Mouse (Mus musculus) stomach, embryonic 16.5 days (tissue): ENCODE measurements at regions not wholly inside any gene's neighbourhood (a gene's known extent, or its start where the extent isn't known, plus 50 kb on each side); places are given as distances from the start of the nearest gene placed in this dataset.

ENCODE experiments used
- ATAC-seq: fragments of 200-750 bp; cut with Nextera tagmentation; 2 replicates; pipeline ENCODE4 v1.8.0; 2017; ENCODE audit warnings: moderate number of reproducible peaks, moderate TSS enrichment; ENCODE audit not compliant: insufficient read depth, low FRiP score
- H3K27ac ChIP-seq: fragments of 300-500 bp; sonication (generic); 2 replicates; pipeline ENCODE4 v1.5.1; 2014; ENCODE audit warnings: low read length
- H3K27me3 ChIP-seq: fragments of 300-500 bp; sonication (generic); 2 replicates; pipeline ENCODE4 v1.6.1; 2014; ENCODE audit warnings: low read length, control low read depth, mixed read lengths; ENCODE audit not compliant: control insufficient read depth, insufficient read depth
- H3K36me3 ChIP-seq: fragments of 300-500 bp; sonication (generic); 2 replicates; pipeline ENCODE4 v1.6.1; 2014; ENCODE audit warnings: low read length; ENCODE audit not compliant: control insufficient read depth, insufficient read depth
- H3K4me1 ChIP-seq: fragments of 300-500 bp; sonication (generic); 2 replicates; pipeline ENCODE4 v1.6.1; 2014; ENCODE audit warnings: low read length, control low read depth, mixed read lengths; ENCODE audit not compliant: control insufficient read depth, insufficient read depth
- H3K4me2 ChIP-seq: fragments of 300-500 bp; sonication (generic); 2 replicates; pipeline ENCODE4 v1.6.1; 2014; ENCODE audit warnings: low read depth, low read length, mixed read lengths
- H3K4me3 ChIP-seq: fragments of 300-500 bp; sonication (generic); replicated peaks from 2 replicates; pipeline ENCODE4 v1.5.1; 2014; ENCODE audit warnings: mild to moderate bottlenecking, low read length
- H3K9ac ChIP-seq: fragments of 300-500 bp; sonication (generic); 2 replicates; pipeline ENCODE4 v1.6.1; 2014; ENCODE audit warnings: low read length
- H3K9me3 ChIP-seq: fragments of 300-500 bp; sonication (generic); replicated peaks from 2 replicates; pipeline ENCODE4 v1.6.1; 2016; ENCODE audit warnings: low read length, control low read depth; ENCODE audit not compliant: control insufficient read depth
- whole genome bisulfite sequencing: fragments of 180-500 bp; shearing (Covaris S2); extraction: QIAGEN DNeasy Blood & Tissue Kit; methylation state at CpG from one replicate; pipeline ENCODE4 v1.1.7; 2014; 5-methylcytosine and 5-hydroxymethylcytosine counted together

- H3K4me2 ChIP-seq: no peak overlapping the region
- 63% methylated on average over 12 of the region's 12 CpGs for WGBS
- no peaks in the 10 kb centered on the region for H3K4me1 ChIP-seq
- no peak overlapping the region for H3K9ac ChIP-seq
- H3K9me3 ChIP-seq: no peaks in the 10 kb centered on the region
- no peaks in the 10 kb centered on the region for H3K36me3 ChIP-seq
- no peak overlapping the region for H3K27ac ChIP-seq
- ATAC-seq: no peak
- no peak overlapping the region for H3K4me3 ChIP-seq
- H3K27me3 ChIP-seq: no peaks in the 10 kb centered on the region
Observed at GRCm38 (mm10) chr6:4375465-4376037, 129.1 kb upstream of the Col1a2 start.

- 88% methylated on average over 7 of the region's 7 CpGs for WGBS
- H3K4me1 ChIP-seq: no peaks in the 10 kb centered on the region
- ATAC-seq: no peak
Observed at GRCm38 (mm10) chr6:4396808-4397207, 107.8 kb upstream of the Col1a2 start.

GRCm38 (mm10) chr6:4397695-4398598 lies 106.7 kb upstream of the Col1a2 start:
- H3K27ac ChIP-seq: no peak overlapping the region
- ATAC-seq: no peak

More at GRCm38 (mm10) chr6:4396808-4397207, 107.8 kb upstream of the Col1a2 start:
- no peak overlapping the region for H3K9ac ChIP-seq
- H3K36me3 ChIP-seq: no peaks in the 10 kb centered on the region
- H3K27me3 ChIP-seq: no peaks in the 10 kb centered on the region
- no peaks in the 10 kb centered on the region for H3K9me3 ChIP-seq
- H3K27ac ChIP-seq: no peak overlapping the region
- no peak overlapping the region for H3K4me3 ChIP-seq
- H3K4me2 ChIP-seq: no peak overlapping the region

GRCm38 (mm10) chr6:4398599-4398980 lies 106.0 kb upstream of the Col1a2 start:
- no peaks in the 10 kb centered on the region for H3K27me3 ChIP-seq
- no peak overlapping the region for H3K4me3 ChIP-seq
- no peak for ATAC-seq
- no peak overlapping the region for H3K9ac ChIP-seq
- H3K27ac ChIP-seq: no peak overlapping the region
- WGBS: 89% methylated on average over 9 of the region's 9 CpGs
- H3K4me1 ChIP-seq: no peaks in the 10 kb centered on the region
- H3K9me3 ChIP-seq: no peaks in the 10 kb centered on the region
- no peak overlapping the region for H3K4me2 ChIP-seq
- no peaks in the 10 kb centered on the region for H3K36me3 ChIP-seq

More at GRCm38 (mm10) chr6:4397695-4398598, 106.7 kb upstream of the Col1a2 start:
- Histone ChIP-seq H3K9me3 (no peaks in the 10 kb centered on the region), H3K4me1 (no peaks in the 10 kb centered on the region), H3K9ac (no peak overlapping the region), H3K27me3 (no peaks in the 10 kb centered on the region), H3K36me3 (no peaks in the 10 kb centered on the region), H3K4me2 (no peak overlapping the region), H3K4me3 (no peak overlapping the region)
- 57% methylated on average over 16 of the region's 16 CpGs for WGBS

GRCm38 (mm10) chr6:4405301-4405700 lies 99.3 kb upstream of the Col1a2 start:
- ATAC-seq: no peak
- Histone ChIP-seq H3K27me3 (no peaks in the 10 kb centered on the region), H3K4me1 (no peaks in the 10 kb centered on the region), H3K4me3 (no peak overlapping the region), H3K9ac (no peak overlapping the region), H3K36me3 (no peaks in the 10 kb centered on the region), H3K4me2 (no peak overlapping the region), H3K9me3 (no peaks in the 10 kb centered on the region), H3K27ac (no peak overlapping the region)
- 61% methylated on average over 3 of the region's 3 CpGs for WGBS

- Histone ChIP-seq H3K9me3 (no peaks in the 10 kb centered on the region), H3K4me2 (no peak overlapping the region), H3K9ac (no peak overlapping the region), H3K36me3 (no peaks in the 10 kb centered on the region), H3K27ac (no peak overlapping the region), H3K27me3 (no peaks in the 10 kb centered on the region), H3K4me1 (no peaks in the 10 kb centered on the region), H3K4me3 (no peak overlapping the region)
- WGBS: 50% methylated on average over 3 of the region's 3 CpGs
- ATAC-seq: no peak
Observed at GRCm38 (mm10) chr6:4407748-4408147, 96.9 kb upstream of the Col1a2 start.

- Histone ChIP-seq H3K27ac (no peak overlapping the region), H3K27me3 (no peaks in the 10 kb centered on the region), H3K4me1 (peaks cover 2% of the 10 kb centered on the region), H3K9me3 (no peaks in the 10 kb centered on the region), H3K4me2 (no peak overlapping the region), H3K4me3 (no peak overlapping the region), H3K9ac (no peak overlapping the region), H3K36me3 (no peaks in the 10 kb centered on the region)
- ATAC-seq: no peak
- WGBS: 82% methylated on average over 3 of the region's 3 CpGs
Observed at GRCm38 (mm10) chr6:4413201-4413600, 91.4 kb upstream of the Col1a2 start.

GRCm38 (mm10) chr6:4414166-4414565 lies 90.4 kb upstream of the Col1a2 start:
- Histone ChIP-seq H3K4me2 (no peak overlapping the region), H3K4me1 (peaks cover 8% of the 10 kb centered on the region), H3K36me3 (no peaks in the 10 kb centered on the region), H3K9me3 (no peaks in the 10 kb centered on the region), H3K27ac (no peak overlapping the region), H3K9ac (no peak overlapping the region), H3K27me3 (no peaks in the 10 kb centered on the region), H3K4me3 (no peak overlapping the region)
- WGBS: 43% methylated on average over 6 of the region's 6 CpGs
- ATAC-seq: no peak

GRCm38 (mm10) chr6:4415206-4415605 lies 89.4 kb upstream of the Col1a2 start:
- no peaks in the 10 kb centered on the region for H3K9me3 ChIP-seq
- peaks cover 8% of the 10 kb centered on the region for H3K4me1 ChIP-seq
- no peak for ATAC-seq
- H3K9ac ChIP-seq: no peak overlapping the region
- H3K4me2 ChIP-seq: no peak overlapping the region
- no peak overlapping the region for H3K4me3 ChIP-seq
- H3K36me3 ChIP-seq: no peaks in the 10 kb centered on the region
- no peaks in the 10 kb centered on the region for H3K27me3 ChIP-seq
- WGBS: 71% methylated on average over 7 of the region's 7 CpGs
- no peak overlapping the region for H3K27ac ChIP-seq
